Mouse (Mus musculus) lung, embryonic 16.5 days (tissue): ENCODE results near the gene Cd7. TPM values are rescaled to one million over a fixed set of nuclear protein-coding genes. Genes with fewer than 3 reads are reported as not detected.
"Not testable (repeated sequence)": the region's sequence is repeated elsewhere in the genome, so short reads cannot be mapped to it uniquely, and the experiment has no call there.

Source experiments
- ATAC-seq: fragments of 200-750 bp; cut with Nextera tagmentation; 2 replicates; pipeline ENCODE4 v1.8.0; 2017; ENCODE audit warnings: low read depth, mild to moderate bottlenecking, moderate library complexity
- H3K27ac ChIP-seq: fragments of 300-500 bp; sonication (generic); 2 replicates; pipeline ENCODE4 v1.5.1; 2014; ENCODE audit warnings: mild to moderate bottlenecking, control low read depth, low read length
- H3K27me3 ChIP-seq: fragments of 300-500 bp; sonication (generic); 2 replicates; pipeline ENCODE4 v1.6.1; 2014; ENCODE audit warnings: low read depth, low read length, mixed read lengths; ENCODE audit not compliant: control insufficient read depth, insufficient read depth
- H3K36me3 ChIP-seq: fragments of 300-500 bp; sonication (generic); 2 replicates; pipeline ENCODE4 v1.6.1; 2014; ENCODE audit warnings: low read length; ENCODE audit not compliant: control insufficient read depth, insufficient read depth
- H3K4me1 ChIP-seq: fragments of 300-500 bp; sonication (generic); replicated peaks from 2 replicates; pipeline ENCODE4 v1.6.1; 2014; ENCODE audit warnings: low read length, mixed read lengths; ENCODE audit not compliant: control insufficient read depth, insufficient read depth
- H3K4me2 ChIP-seq: fragments of 300-500 bp; sonication (generic); 2 replicates; pipeline ENCODE4 v1.6.1; 2014; ENCODE audit warnings: low read depth, low read length, control low read depth
- H3K4me3 ChIP-seq: fragments of 300-500 bp; sonication (generic); 2 replicates; pipeline ENCODE4 v1.5.1; 2014; ENCODE audit warnings: mild to moderate bottlenecking, low read length, control low read depth
- H3K9ac ChIP-seq: fragments of 300-500 bp; sonication (generic); 2 replicates; pipeline ENCODE4 v1.6.1; 2014; ENCODE audit warnings: low read length, control low read depth
- H3K9me3 ChIP-seq: fragments of 300-500 bp; sonication (generic); 2 replicates; pipeline ENCODE4 v1.6.1; 2016; ENCODE audit warnings: low read length; ENCODE audit not compliant: control insufficient read depth
- WGBS: fragments of 180-500 bp; shearing (Covaris S2); extraction: QIAGEN DNeasy Blood & Tissue Kit; methylation state at CpG from one replicate; pipeline ENCODE4 v1.1.7; 2014; 5-methylcytosine and 5-hydroxymethylcytosine counted together
- polyA plus RNA-seq: library from polyadenylated mRNA; unstranded; fragments of >200 nt; fragmentation: Nextera tagmentation; extraction: Ambion mirVana; gene quantifications from 2 replicates; pipeline ENCODE4 v1.2.1, GENCODE M21; 2015

Gene Cd7
- polyA plus RNA-seq, 1 experiment from 2014 or later = 1.3 TPM

DNA sequence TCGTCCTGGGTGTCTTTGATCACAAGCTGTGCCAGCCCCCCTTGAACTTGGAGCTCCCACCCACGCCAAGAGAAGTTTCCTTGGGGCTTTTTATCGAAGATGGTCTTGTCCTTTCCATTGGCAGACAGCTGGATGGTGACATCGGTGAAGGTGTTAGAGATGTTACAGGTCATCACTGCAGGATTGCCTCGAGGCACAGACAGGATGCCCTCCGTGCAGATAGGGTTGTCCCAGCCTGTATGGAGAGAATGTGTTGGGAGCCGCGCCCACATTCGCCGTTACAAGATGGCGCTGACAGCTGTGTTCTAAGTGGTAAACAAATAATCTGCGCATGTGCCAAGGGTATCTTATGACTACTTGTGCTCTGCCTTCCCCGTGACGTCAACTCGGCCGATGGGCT lies 30.4 kb upstream of the Cd7 start:
- not testable (repeated sequence) for H3K4me1 ChIP-seq, H3K9me3 ChIP-seq, H3K4me2 ChIP-seq, H3K27me3 ChIP-seq, H3K4me3 ChIP-seq, H3K27ac ChIP-seq, ATAC-seq, H3K9ac ChIP-seq, H3K36me3 ChIP-seq
- 90% methylated on average over 11 of the region's 16 CpGs for WGBS

- Histone ChIP-seq H3K9ac (no peak overlapping the region), H3K4me2 (no peak overlapping the region), H3K36me3 (no peaks in the 10 kb centered on the region), H3K4me1 (no peaks in the 10 kb centered on the region), H3K9me3 (no peaks in the 10 kb centered on the region), H3K27me3 (no peaks in the 10 kb centered on the region; the same call in 1 of the 2 replicates), H3K27ac (no peak overlapping the region), H3K4me3 (no peak overlapping the region)
- no peak for ATAC-seq
- WGBS = 93% methylated on average over 2 of the region's 2 CpGs
Observed at GRCm38 (mm10) chr11:121067895-121068294, 28.7 kb upstream of the Cd7 start.

DNA sequence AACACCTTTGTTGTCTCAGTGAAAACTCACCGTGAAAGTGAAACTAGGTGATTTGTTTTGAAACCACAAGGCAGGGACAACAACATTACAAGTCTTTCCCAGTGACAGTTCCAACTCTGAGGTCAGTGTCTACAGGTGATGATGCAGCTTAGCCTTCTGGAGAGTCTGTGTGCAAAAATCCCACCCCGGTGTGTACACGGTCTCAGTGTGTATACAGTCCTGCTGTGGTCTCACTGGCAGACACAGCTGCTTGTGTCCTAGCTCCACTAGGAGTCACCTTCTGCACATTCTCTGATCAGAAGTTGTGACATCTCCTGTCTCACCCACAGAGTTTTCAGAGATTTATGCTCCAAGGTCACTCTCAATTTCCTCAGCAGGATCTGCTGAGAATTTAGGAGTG lies 25.0 kb upstream of the Cd7 start:
- Histone ChIP-seq H3K9me3 (no peaks in the 10 kb centered on the region), H3K4me1 (0 out of 2 replicates have a peak, but pooled peaks cover 2% of the 10 kb centered on the region), H3K4me3 (no peak overlapping the region), H3K4me2 (no peak overlapping the region), H3K36me3 (no peaks in the 10 kb centered on the region), H3K27ac (no peak overlapping the region), H3K27me3 (no peaks in the 10 kb centered on the region; the same call in 1 of the 2 replicates), H3K9ac (no peak overlapping the region)
- ATAC-seq = no peak
- 64% methylated on average over 3 of the region's 3 CpGs for WGBS

DNA sequence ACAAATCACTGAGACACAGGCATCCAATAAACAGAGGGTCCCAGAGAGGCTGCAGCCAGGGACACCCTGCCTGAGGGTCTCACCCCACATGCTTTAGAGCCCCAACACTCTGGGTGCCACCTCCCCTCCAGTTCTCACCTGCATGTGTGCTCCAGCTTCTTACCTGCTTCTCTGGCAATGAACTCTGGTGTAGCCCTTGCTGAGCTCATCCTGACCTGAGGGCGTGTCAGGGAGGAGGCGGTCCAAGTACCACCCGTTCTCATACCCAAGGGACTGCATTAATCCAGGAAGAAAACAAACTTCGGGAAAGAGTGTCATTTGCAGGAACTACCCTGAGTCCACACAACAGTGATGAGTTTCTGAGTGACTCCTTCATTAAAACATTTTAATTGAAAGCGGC lies 24.2 kb upstream of the Cd7 start, which contains the start of gene Sectm1b:
Gene Sectm1b (minus strand): TSS at position 191 of the 400 bp plus-strand sequence.
- WGBS = 65% methylated on average over 5 of the region's 5 CpGs
- Histone ChIP-seq H3K27ac (no peak within 1 kb of the TSS), H3K4me1 (0 out of 2 replicates have a peak, but pooled peaks cover 2% of the 10 kb centered on the region), H3K27me3 (no peaks in the 10 kb centered on the region), H3K4me3 (no peak within 1 kb of the TSS), H3K4me2 (no peak within 1 kb of the TSS), H3K9ac (no peak within 1 kb of the TSS), H3K36me3 (no peaks in the 10 kb centered on the region), H3K9me3 (no peaks in the 10 kb centered on the region)
- no peak for ATAC-seq

GRCm38 (mm10) chr11:121061615-121062014 lies 22.4 kb upstream of the Cd7 start:
- H3K9ac ChIP-seq = no peak overlapping the region
- no peaks in the 10 kb centered on the region for H3K27me3 ChIP-seq
- WGBS = 42% methylated on average over 8 of the region's 8 CpGs
- H3K27ac ChIP-seq = no peak overlapping the region
- H3K9me3 ChIP-seq = no peaks in the 10 kb centered on the region
- H3K4me2 ChIP-seq = no peak overlapping the region
- ATAC-seq = peak; percentile 24; the same call in 1 of the 2 replicates
- 0 out of 2 replicates have a peak, but pooled peaks cover 2% of the 10 kb centered on the region for H3K4me1 ChIP-seq
- no peak overlapping the region for H3K4me3 ChIP-seq
- H3K36me3 ChIP-seq = no peaks in the 10 kb centered on the region

GRCm38 (mm10) chr11:121060401-121061067 lies 21.3 kb upstream of the Cd7 start:
- ATAC-seq, H3K4me1 ChIP-seq, H3K36me3 ChIP-seq, H3K27ac ChIP-seq, H3K4me3 ChIP-seq, H3K9ac ChIP-seq, H3K9me3 ChIP-seq, H3K27me3 ChIP-seq, H3K4me2 ChIP-seq: not testable (repeated sequence)
- WGBS = 92% methylated on average over 6 of the region's 6 CpGs

DNA sequence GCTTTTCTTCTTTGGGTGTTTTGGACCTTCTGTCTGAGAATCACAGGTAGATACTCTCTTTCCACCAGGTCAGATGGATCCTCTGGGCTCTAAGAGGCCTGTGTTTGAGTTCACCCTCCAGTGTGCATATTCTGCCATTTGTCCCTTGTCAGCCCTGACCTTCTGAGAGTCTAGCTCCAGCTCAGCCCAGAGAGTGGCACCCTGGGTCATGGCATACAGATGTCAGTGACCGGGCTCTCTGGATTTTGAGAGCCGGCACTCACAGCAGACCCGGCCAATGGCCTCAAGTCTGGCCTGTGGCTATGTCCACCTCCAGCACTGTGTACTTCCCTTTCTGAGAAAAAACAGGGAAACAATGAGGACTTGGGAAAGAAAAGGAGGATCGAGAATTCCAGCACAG lies 20.3 kb upstream of the Cd7 start:
- peaks cover 8% of the 10 kb centered on the region for H3K4me1 ChIP-seq
- H3K4me3 ChIP-seq = no peak overlapping the region
- WGBS = 79% methylated on average over 4 of the region's 4 CpGs
- H3K36me3 ChIP-seq = no peaks in the 10 kb centered on the region
- H3K9me3 ChIP-seq = no peaks in the 10 kb centered on the region
- H3K27ac ChIP-seq = no peak overlapping the region
- no peaks in the 10 kb centered on the region for H3K27me3 ChIP-seq
- no peak overlapping the region for H3K4me2 ChIP-seq
- no peak for ATAC-seq
- no peak overlapping the region for H3K9ac ChIP-seq

GRCm38 (mm10) chr11:121058956-121059355 lies 19.7 kb upstream of the Cd7 start:
- no peak overlapping the region for H3K4me3 ChIP-seq
- no peak overlapping the region for H3K4me2 ChIP-seq
- H3K9me3 ChIP-seq = no peaks in the 10 kb centered on the region
- no peak overlapping the region for H3K9ac ChIP-seq
- no peak for ATAC-seq
- no peaks in the 10 kb centered on the region for H3K27me3 ChIP-seq
- no peak overlapping the region for H3K27ac ChIP-seq
- no peaks in the 10 kb centered on the region for H3K36me3 ChIP-seq
- H3K4me1 ChIP-seq = peaks cover 8% of the 10 kb centered on the region
- 91% methylated on average over 4 of the region's 4 CpGs for WGBS

- H3K27me3 ChIP-seq = no peaks in the 10 kb centered on the region
- WGBS = 72% methylated on average over 5 of the region's 5 CpGs
- H3K4me3 ChIP-seq = no peak overlapping the region
- H3K4me1 ChIP-seq = peaks cover 8% of the 10 kb centered on the region
- no peaks in the 10 kb centered on the region for H3K9me3 ChIP-seq
- H3K27ac ChIP-seq = no peak overlapping the region
- no peak overlapping the region for H3K4me2 ChIP-seq
- no peak for ATAC-seq
- no peak overlapping the region for H3K9ac ChIP-seq
- H3K36me3 ChIP-seq = no peaks in the 10 kb centered on the region
Observed at GRCm38 (mm10) chr11:121058122-121058521, 18.9 kb upstream of the Cd7 start.
